ENCODE assay signal across 9 mouse cellular contexts in the genomic region with DNA sequence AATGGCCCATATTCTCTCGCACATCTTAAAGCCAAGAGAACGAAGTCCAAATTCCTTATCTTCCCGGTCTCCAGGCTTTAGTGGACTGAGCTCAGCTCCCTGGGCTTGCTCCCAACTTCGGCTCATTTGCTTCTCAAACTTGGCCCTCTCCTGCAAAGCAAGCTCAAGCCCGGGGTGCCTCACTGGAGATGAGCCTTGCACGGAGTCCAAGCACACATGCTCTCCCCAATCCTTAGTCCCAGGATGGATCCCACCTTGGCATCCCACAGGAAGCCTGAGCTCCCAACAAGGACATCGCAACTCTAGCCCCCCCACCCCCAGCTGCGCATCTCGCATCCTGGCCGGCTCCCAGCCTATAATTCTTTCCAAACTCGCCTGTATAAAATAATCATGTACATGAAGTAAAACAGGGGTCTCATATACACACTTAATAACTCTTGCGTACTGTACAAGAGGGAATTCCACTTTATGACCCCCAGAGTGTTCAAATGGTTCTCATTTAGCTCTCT.
DNase-seq lines count a peak whose midpoint lies in the region.
"Had no signal": no experiment of that assay in that cellular context is flagged by ENCODE, and none has a peak within 500 bp of the region (broad histone marks: within the 10 kb centered on the region; RNA-seq: fewer than 3 reads in every experiment).

No protein-coding gene starts in this region.

- DNase-seq in gastrocnemius, adult 18-20 months (ENCODE audit: low spot score): peak; percentile 20
- no peak for DNase-seq in gastrocnemius, adult 8-10 months (ENCODE audit: low spot score in 2 of 2)
- peak; percentile 6 to 60 for DNase-seq in urinary bladder, adult 18-20 months (ENCODE audit: low spot score in 2 of 2)
- DNase-seq in urinary bladder, adult 2 months (ENCODE audit: low spot score): no peak
- DNase-seq in lung, postnatal 4 days: peak; percentile 47 to 72
- no peak for DNase-seq in thymus, postnatal 10 days (ENCODE audit: low spot score in 2 of 2)
- no peak for DNase-seq in B cell, adult 2 months
- no peak for DNase-seq in layer of hippocampus, postnatal 14 days (ENCODE audit: low spot score in 2 of 2)
- DNase-seq: embryo, embryonic 11 days had no signal

Comparison
In these comparisons a context has a peak if more than half of its experiments do, and no peak if none do; other contexts are left out.
1. DNase-seq: peak in gastrocnemius, adult 18-20 months (single experiment), urinary bladder, adult 18-20 months (2 of 2) and lung, postnatal 4 days (2 of 2); none in gastrocnemius, adult 8-10 months (0 of 2), urinary bladder, adult 2 months (single experiment), thymus, postnatal 10 days (0 of 2), B cell, adult 2 months (0 of 2) and layer of hippocampus, postnatal 14 days (0 of 2).